ENCODE assay signal across 11 mouse cellular contexts in the genomic region with DNA sequence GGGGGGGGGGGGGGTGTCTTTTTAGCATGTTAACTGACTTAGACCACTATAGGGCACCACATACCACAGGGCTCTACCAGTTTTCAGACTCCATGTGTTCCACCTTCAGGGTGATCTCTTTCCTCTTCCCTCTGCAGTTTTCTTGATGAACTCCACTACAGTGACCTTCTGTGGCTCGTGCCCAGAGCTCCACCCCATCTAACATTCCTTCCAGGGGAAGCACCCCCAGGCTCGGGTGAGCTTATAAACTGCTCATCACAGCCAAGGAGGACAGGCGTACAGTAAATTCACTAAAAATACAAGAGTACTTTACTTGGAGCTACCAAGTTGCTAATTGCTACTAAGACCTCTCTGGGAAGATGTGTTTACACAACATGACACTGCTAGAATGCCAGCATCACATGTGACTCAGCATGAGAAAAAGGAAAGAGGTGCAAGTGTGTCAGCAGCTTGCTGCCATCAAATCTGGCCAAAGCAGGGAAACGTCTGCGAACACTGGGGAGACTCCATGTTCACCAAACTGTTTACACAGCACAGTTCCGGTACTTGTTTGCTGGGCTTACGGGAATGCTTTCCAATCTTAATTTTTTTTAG. TPM values are rescaled to one million over a fixed set of nuclear protein-coding genes. Genes with fewer than 3 reads are reported as not detected.
DNase-seq lines count a peak whose midpoint lies in the region; ATAC-seq and TF ChIP-seq lines count a peak whose summit lies in the region.
"Had no signal": no experiment of that assay in that cellular context is flagged by ENCODE, and none has a peak within 500 bp of the region (broad histone marks: within the 10 kb centered on the region; RNA-seq: fewer than 3 reads in every experiment).

No protein-coding gene starts in this region.

- peak overlapping the region; percentile 21; the same call in 1 of the 2 replicates for H3K27ac ChIP-seq in heart, adult 2 months
- H3K27ac ChIP-seq in heart, embryonic 12.5 days (ENCODE audit: poor library complexity, severe bottlenecking), result no peak overlapping the region
- H3K27ac ChIP-seq: limb, embryonic 15.5 days had no signal

- 54% methylated on average over 7 of the region's 7 CpGs for WGBS in heart, adult 2 months
- WGBS in heart, embryonic 12.5 days, result 71% methylated on average over 7 of the region's 7 CpGs

- H3K4me3 ChIP-seq in heart, adult 2 months, result no peak overlapping the region
- H3K4me3 ChIP-seq in heart, embryonic 12.5 days, result no peak overlapping the region
- H3K4me3 ChIP-seq: limb, embryonic 15.5 days had no signal

- ATAC-seq in heart, embryonic 12.5 days (ENCODE audit: insufficient number of reproducible peaks, low FRiP score), result no peak

- H3K4me2 ChIP-seq in heart, embryonic 12.5 days, result no peak overlapping the region
- H3K4me2 ChIP-seq: limb, embryonic 15.5 days had no signal

- H3K27me3 ChIP-seq in heart, adult 2 months (ENCODE audit: control insufficient read depth, insufficient read depth, low read length), result no peaks in the 10 kb centered on the region
- H3K27me3 ChIP-seq in heart, embryonic 12.5 days (replicated peaks), result no peaks in the 10 kb centered on the region
- H3K27me3 ChIP-seq: limb, embryonic 15.5 days had no signal

- H3K36me3 ChIP-seq in heart, adult 2 months (ENCODE audit: control insufficient read depth, insufficient read depth, low read length), result peaks cover 4% of the 10 kb centered on the region; the same call in 1 of the 2 replicates
- peaks cover 40% of the 10 kb centered on the region for H3K36me3 ChIP-seq in heart, embryonic 12.5 days

- TF ChIP-seq POLR2A in heart, adult 2 months (IDR thresholded peaks at IDR 0.05; ENCODE audit: insufficient read depth, low read depth, low read length), result no peak

- H3K9ac ChIP-seq in heart, adult 2 months (ENCODE audit: low read depth, low read length), result no peak overlapping the region
- H3K9ac ChIP-seq in heart, embryonic 12.5 days, result no peak overlapping the region
- H3K9ac ChIP-seq: limb, embryonic 15.5 days had no signal

- peaks cover 18% of the 10 kb centered on the region for H3K4me1 ChIP-seq in heart, adult 2 months (ENCODE audit: control insufficient read depth, insufficient read depth, low read length)
- H3K4me1 ChIP-seq in heart, embryonic 12.5 days (replicated peaks), result peaks cover 44% of the 10 kb centered on the region

- no peak for TF ChIP-seq EP300 in heart, adult 2 months (IDR thresholded peaks at IDR 0.05; ENCODE audit: insufficient read depth, low read depth, low read length)

- no peaks in the 10 kb centered on the region for H3K9me3 ChIP-seq in heart, embryonic 12.5 days (replicated peaks)
- H3K9me3 ChIP-seq: limb, embryonic 15.5 days had no signal

- no peak for TF ChIP-seq CTCF in heart, adult 2 months (IDR thresholded peaks at IDR 0.05)

- intact Hi-C loops in heart, adult 2 months (cut with DNase I), result no loop called here

- no peaks in the 10 kb centered on the region for H3K79me2 ChIP-seq in heart, adult 2 months (replicated peaks; ENCODE audit: control insufficient read depth, insufficient read depth, low read length)

- DNase-seq in heart, adult 2 months, result peak in 1 of 2 experiments; percentile 43
- peak; percentile 35 for DNase-seq in brain, adult 2 months (ENCODE audit: low read depth, low spot score)
- peak; percentile 41 to 42 for DNase-seq in kidney, postnatal 36 days
- DNase-seq in lung, postnatal 14 days, result peak; percentile 57
- DNase-seq in cerebellum, postnatal 36 days, result no peak
- no peak for DNase-seq in layer of hippocampus, postnatal 36 days
- no peak for DNase-seq in embryo, embryonic 9.5 days (ENCODE audit: extremely low spot score)
- DNase-seq: cerebellum, adult 8-10 months; retina, postnatal 1 day had no signal

RNA-seq across cellular contexts. Expression of a gene that starts 12.9 kb away (rescaled TPM):
- 10 to 100 TPM; 25.6 to 33.1 TPM for total RNA-seq in heart, adult 2 months (2021)
- 41.9 and 66.5 TPM in 2 replicates for polyA plus RNA-seq in heart, adult 2 months (2012; rRNA removed)
- polyA plus RNA-seq in heart, embryonic 12.5 days (2016; fragmentation: Nextera tagmentation; extraction: Ambion mirVana), result 97.1 and 98.8 TPM in 2 replicates
- total RNA-seq in layer of hippocampus, postnatal 36 days (2021), result 10 to 100 TPM; 14.8 to 18.1 TPM

RNA-seq across cellular contexts. Expression of a gene that starts 34.0 kb away (rescaled TPM):
- 1 to 10 TPM; 3.0 to 4.4 TPM for total RNA-seq in heart, adult 2 months (2021)
- 4.6 and 5.2 TPM in 2 replicates for polyA plus RNA-seq in heart, adult 2 months (2012; rRNA removed)
- 5.9 and 7.0 TPM in 2 replicates for polyA plus RNA-seq in heart, embryonic 12.5 days (2016; fragmentation: Nextera tagmentation; extraction: Ambion mirVana)
- total RNA-seq in layer of hippocampus, postnatal 36 days (2021), result 1 to 10 TPM; 3.5 to 3.9 TPM

Comparison
In these comparisons a context has a peak if more than half of its experiments do, and no peak if none do; other contexts are left out.
1. DNase-seq: peak in brain, adult 2 months (single experiment), kidney, postnatal 36 days (2 of 2) and lung, postnatal 14 days (single experiment); none in cerebellum, postnatal 36 days (0 of 2), layer of hippocampus, postnatal 36 days (0 of 2) and embryo, embryonic 9.5 days (single experiment).